Mouse (Mus musculus) lung, postnatal 36 days (tissue): ENCODE measurements around the gene Vmo1.
"Not testable (repeated sequence)": the region's sequence is repeated elsewhere in the genome, so short reads cannot be mapped to it uniquely, and the experiment has no call there.

Experiments used
- DNase-seq: peaks from one replicate; pipeline ENCODE4 v3.0.0; 2022; ENCODE audit warnings: mixed read lengths

Gene Vmo1

DNA sequence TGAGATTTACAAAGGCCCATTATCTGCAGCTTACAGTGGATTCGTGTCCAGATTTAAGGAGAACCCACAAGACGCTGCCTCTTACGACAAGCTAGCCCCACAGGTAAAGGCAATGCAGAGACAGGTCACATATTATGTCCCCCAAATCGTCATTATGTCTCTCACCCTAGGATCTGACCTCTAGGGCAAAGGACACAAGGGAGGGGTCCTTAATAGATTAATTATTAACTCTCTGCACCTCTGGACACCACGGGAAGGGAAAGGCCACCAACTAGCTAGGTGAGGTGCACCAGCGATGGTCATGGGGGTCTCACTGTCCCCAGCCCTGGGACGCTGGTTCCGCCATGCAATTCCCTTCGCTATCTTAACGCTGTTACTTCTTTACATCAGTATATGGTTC lies 4.5 kb upstream of the Vmo1 start, which contains the start of gene Gltpd2:
Gltpd2 (plus strand) TSS at position 274 of the 400 bp plus-strand sequence.
- no peak for DNase-seq

GRCm38 (mm10) chr11:70518436-70518835 lies 4.0 kb upstream of the Vmo1 start:
- no peak for DNase-seq

DNA sequence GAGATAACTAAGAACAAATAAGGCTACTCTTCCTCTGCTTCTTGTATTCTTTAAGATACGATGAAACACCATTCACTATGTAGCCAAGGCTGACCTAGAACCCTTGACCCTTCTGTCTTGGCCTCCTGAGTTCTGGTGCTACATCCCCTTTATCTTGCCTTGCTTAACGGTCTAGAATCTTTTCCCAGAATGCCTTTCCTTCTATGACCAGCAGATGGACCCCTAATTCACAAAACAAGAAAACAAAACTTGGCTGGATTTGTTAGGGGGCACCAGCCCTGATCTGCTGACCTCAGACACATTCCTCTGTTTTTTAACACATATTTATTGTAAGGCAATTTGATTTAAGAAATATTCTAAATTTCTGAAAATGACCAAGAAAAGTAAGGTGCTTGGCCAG lies 1.9 kb upstream of the Vmo1 start:
- peak; percentile 73 for DNase-seq

GRCm38 (mm10) chr11:70513520-70513919 lies 896 bp downstream of the Vmo1 start:
- DNase-seq, result no peak

- DNase-seq, result no peak
Observed at GRCm38 (mm10) chr11:70512709-70513342, 1.6 kb downstream of the Vmo1 start.

DNA sequence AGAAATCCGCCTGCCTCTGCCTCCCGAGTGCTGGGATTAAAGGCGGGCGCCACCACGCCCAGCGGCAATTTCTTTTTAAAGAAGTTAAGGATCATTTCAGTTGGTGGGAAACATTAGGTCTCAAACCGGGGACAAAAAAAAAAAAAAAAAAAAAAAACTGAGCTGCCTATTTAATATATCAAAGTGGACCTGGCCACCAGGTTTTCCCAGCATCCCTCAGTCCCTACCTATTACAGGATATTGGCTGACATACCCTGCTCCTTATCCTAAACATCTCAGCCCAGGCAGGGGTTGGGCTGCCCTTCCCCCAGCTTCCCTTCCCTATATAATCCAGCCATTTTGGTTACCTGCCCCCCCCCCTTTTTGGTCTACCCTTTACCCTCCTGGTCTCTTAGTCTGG lies 2.6 kb downstream of the Vmo1 start:
- DNase-seq, result no peak

DNA sequence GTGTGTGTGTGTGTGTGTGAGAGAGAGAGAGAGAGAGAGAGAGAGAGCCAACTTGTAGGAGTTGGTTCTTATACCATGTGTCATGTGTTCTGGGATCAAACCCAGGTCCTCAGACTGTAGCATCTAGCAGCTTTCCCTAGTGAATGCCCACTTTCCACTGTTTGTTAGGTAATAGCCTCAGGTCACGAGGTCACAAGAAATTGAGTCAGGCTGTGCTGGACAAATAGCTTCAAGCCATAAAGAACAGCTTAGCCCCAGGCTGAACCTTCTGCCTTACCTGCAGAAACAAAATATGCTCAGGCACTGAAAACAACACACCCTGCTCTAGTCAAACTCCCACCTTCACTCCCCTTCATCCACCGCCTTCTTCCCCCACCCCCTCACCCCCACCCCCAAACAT lies 3.2 kb downstream of the Vmo1 start:
- DNase-seq, result no peak

DNA sequence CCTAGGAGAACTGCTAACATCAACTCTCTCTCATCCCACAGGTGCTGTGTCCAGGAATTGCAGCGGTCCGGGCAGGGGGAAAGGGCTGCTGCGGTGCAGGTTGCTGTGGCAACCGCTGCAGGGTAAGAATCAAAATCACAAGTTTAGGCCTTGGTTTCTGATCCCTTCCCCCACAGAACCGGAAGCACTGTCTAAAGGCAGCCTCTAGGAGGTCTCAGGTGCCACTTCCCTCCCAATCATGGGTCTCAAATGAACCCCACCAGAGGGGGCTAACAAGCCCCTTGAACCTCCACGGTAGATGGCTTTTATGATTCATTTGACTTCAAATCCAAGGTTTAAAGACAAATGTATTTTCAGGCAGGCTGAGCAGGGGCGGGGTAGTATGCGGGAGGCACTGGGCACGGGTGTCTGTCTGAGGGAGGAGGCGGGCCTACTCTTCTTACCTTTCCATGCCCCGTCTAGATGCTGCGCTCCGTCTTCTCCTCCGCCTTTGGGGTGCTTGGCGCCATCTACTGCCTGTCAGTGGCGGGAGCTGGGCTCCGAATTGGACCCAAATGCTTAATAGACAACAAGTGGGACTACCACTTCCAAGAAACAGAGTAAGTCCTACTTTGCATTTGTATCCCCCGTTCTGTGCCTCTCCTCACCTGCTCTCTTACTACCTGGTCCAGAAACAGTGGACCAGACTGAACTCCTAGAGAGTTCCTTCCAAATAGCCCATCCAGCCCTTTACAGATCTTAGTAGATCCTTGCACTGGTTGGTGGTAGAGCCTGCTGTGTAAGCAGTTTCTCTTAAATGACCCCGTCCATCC lies 4.5 kb downstream of the Vmo1 start:
- DNase-seq, result peak; percentile 56

DNA sequence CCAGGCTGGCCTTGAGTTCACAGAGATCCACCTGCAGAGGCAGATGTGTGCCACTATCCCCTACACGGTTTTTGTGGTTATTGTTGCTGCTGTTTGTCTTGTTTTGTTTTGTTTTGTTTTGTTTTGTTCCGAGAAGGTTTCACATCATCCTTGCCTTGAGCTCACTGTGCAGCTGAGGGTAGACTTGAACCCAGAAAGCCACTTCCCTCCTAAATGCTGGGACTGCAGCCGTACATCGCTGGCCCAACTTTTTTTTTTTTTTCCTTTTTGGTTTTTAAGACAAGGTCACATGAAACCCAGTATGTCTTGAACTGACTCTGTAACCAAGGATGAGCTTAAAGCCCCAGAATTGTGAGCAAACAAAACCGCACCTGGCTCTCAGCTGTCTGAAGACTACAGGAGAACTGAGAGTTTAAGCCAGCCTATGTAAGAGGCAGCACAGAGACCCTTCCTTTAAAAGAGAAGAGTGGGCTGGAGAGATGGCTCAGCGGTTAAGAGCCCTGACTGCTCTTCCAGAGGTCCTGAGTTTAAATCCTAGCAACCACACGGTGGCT lies 7.4 kb downstream of the Vmo1 start:
- DNase-seq, result no peak

- DNase-seq, result peak; percentile 90
Observed at GRCm38 (mm10) chr11:70506385-70506784, 8.0 kb downstream of the Vmo1 start.

- DNase-seq, result no peak
Observed at GRCm38 (mm10) chr11:70504970-70505369, 9.4 kb downstream of the Vmo1 start, which contains the start of gene Tm4sf5. Gene Tm4sf5 (plus strand): TSS chr11:70505244.

- DNase-seq, result no peak
Observed at GRCm38 (mm10) chr11:70502018-70502417, 12.4 kb downstream of the Vmo1 start.

DNA sequence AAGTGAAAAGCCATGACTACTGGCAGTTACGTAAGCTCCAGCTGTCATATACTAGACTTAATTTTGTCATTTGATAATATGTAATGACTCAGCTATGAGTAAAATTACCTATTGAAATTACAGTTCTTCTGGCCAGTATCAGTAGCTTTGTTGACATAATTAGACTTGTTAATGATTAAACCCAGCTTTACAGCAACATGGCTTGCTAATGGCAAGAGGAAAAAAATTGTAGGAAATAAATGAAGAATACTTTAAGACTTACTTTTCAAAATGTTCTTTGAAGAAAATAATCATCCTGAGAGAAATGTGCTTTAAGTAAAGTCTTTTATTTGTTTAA lies 14.0 kb downstream of the Vmo1 start:
- no peak for DNase-seq

GRCm38 (mm10) chr11:70499566-70500475 lies 14.6 kb downstream of the Vmo1 start:
- peak; percentile 82 for DNase-seq

DNA sequence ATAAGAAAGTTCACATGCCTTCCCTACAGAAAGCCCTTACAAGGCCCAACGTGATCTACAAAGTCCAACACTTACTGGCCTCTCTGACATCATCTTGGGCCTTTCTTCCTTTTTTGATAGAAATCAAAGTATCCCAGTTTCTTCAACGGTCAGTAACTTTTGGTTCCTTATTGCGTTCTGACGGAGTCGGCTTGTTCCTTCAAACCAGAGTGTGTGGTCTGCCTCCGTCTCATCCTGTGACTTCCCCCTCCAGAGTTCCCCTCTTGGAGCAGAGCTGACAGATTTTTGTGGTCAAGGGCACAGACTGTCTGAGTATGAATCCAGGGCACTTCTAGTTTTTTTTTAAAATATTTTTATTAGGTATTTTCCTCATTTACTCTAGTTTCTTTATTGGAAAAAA lies 24.7 kb downstream of the Vmo1 start:
- DNase-seq, result peak; percentile 53

DNA sequence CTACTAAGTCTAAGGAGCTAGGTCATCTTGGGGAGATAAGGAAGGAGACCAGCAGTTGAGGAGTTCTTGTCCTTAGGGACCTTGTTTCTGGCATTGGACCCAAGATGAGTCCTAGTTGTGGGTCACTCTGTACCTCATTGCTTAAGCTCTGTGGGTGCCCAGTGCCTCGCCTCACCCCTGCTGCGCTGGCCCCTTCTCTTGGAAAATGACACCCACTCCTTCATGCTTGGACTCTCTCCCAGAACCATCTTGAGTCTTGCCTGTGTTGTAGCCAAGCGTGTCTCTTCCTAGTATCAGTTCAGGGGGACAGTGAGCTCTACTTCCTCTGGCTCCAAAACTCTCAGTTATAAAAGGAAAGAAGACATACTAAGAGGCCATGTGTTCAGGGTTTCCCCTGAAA lies 25.3 kb downstream of the Vmo1 start:
- DNase-seq, result no peak

DNA sequence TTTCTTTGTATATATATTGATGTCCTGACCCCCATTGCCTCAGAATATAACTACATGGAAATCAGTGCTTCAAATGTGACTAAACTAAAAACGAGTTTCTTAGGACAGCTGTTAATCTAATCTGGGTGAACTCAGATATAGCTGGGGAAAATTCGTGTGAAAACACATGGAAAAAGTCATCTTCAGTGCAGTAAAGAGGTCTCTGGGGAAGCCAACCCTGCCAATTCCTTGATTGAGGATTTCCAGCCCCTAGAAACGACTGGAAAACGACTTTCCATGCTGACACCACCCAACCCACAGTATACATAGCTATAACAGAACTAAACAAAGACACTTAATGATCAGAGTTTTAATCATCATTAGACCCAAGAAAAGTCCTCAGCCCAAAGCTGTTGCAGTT lies 26.6 kb downstream of the Vmo1 start:
- DNase-seq, result no peak

GRCm38 (mm10) chr11:70485498-70485897 lies 28.9 kb downstream of the Vmo1 start:
- no peak for DNase-seq

GRCm38 (mm10) chr11:70474872-70475534 lies 39.4 kb downstream of the Vmo1 start:
- DNase-seq, result no peak

- not testable (repeated sequence) for DNase-seq
Observed at GRCm38 (mm10) chr11:70473291-70473690, 41.1 kb downstream of the Vmo1 start.

DNA sequence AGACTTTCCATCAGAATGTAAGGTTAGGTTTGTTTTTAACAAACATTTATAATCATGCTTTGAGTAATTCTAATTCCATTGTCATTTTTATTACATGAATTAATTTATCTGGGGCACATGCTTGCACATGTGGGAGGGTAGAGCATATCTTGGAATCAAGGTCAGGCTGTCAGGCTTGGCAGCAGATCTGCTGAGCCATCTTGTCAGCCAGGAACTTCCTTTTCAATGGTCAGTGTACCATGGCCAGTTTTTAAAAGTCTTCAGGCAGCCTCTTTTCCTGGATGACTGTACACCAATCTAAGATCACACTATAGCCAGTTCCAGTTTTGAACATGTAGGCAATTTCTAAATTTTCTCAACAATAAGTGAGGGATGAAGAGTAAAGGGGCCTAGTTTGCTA lies 41.7 kb downstream of the Vmo1 start:
- DNase-seq, result no peak

GRCm38 (mm10) chr11:70469764-70470163 lies 44.7 kb downstream of the Vmo1 start:
- no peak for DNase-seq
